Mouse (Mus musculus) E14TG2a.4 (cell line): ENCODE data around the gene Tmem44.

Experiments
- CTCF ChIP-seq: conservative IDR thresholded peaks from 2 replicates; pipeline ENCODE4 v1.5.1; 2014; ENCODE audit warnings: low read length
- NANOG ChIP-seq: IDR thresholded peaks from 2 replicates; pipeline ENCODE4 v1.6.1; 2014; ENCODE audit warnings: borderline replicate concordance, low read length, mixed read lengths
- POU5F1 ChIP-seq: IDR thresholded peaks from 2 replicates; pipeline ENCODE4 v1.6.1; 2014; ENCODE audit warnings: low read length, borderline replicate concordance

DNA sequence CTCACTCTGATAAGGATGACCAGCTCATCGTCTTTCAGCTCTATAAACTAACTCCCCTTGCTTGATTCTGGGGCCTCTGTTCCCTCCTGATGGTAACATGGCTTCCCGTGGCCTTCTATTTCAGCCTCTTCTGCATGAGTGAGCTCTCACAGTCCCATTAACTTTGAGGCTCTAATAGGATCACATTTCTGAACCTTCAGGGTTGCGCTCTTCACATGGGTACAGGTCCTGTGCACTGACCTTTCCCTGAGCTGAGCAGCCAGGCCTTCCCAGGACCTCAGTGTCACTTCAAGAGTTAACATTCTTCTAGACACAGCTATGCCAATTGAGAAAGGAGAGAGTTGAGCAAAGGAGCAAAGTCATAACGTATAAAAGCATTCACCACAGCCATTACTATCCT lies 60.3 kb downstream of the Tmem44 start:
- TF ChIP-seq CTCF (no peak), NANOG (no peak), POU5F1 (no peak)
